Mouse (Mus musculus) midbrain, postnatal 0 days (tissue): Measurements from ENCODE around the gene Ctnna2. TPM values are rescaled to one million over a fixed set of nuclear protein-coding genes. Genes with fewer than 3 reads are reported as not detected.

Experiments used
- ATAC-seq: fragments of 200-750 bp; cut with Nextera tagmentation; 2 replicates; pipeline ENCODE4 v1.8.0; 2017; ENCODE audit warnings: moderate number of reproducible peaks, mild to moderate bottlenecking, moderate TSS enrichment, moderate library complexity; ENCODE audit not compliant: low FRiP score
- DNase-seq: peaks from one replicate; pipeline ENCODE4 v3.0.0-alpha.2; 2015; ENCODE audit warnings: low spot score
- H3K27ac ChIP-seq: fragments of 300-500 bp; sonication (generic); 2 replicates; pipeline ENCODE4 v1.5.1; 2014; ENCODE audit warnings: low read depth, mild to moderate bottlenecking, low read length, mixed read lengths
- H3K27me3 ChIP-seq: fragments of 300-500 bp; sonication (generic); 2 replicates; pipeline ENCODE4 v1.6.1; 2014; ENCODE audit warnings: low read length, control low read depth, mixed read lengths; ENCODE audit not compliant: insufficient read depth
- H3K36me3 ChIP-seq: fragments of 300-500 bp; sonication (generic); 2 replicates; pipeline ENCODE4 v1.6.1; 2014; ENCODE audit warnings: low read length, control low read depth, mixed read lengths; ENCODE audit not compliant: insufficient read depth
- H3K4me1 ChIP-seq: fragments of 300-500 bp; sonication (generic); 2 replicates; pipeline ENCODE4 v1.6.1; 2014; ENCODE audit warnings: mild to moderate bottlenecking, control low read depth, antibody characterized with exemption, low read length, mixed read lengths; ENCODE audit not compliant: insufficient read depth
- H3K4me2 ChIP-seq: fragments of 300-500 bp; sonication (generic); 2 replicates; pipeline ENCODE4 v1.6.1; 2014; ENCODE audit warnings: low read depth, mild to moderate bottlenecking, low read length, mixed read lengths; ENCODE audit not compliant: poor library complexity, severe bottlenecking
- H3K4me3 ChIP-seq: fragments of 300-500 bp; sonication (generic); 2 replicates; pipeline ENCODE4 v1.5.1; 2014; ENCODE audit warnings: low read depth, mild to moderate bottlenecking, low read length, moderate library complexity
- H3K9ac ChIP-seq: fragments of 300-500 bp; sonication (generic); replicated peaks from 2 replicates; pipeline ENCODE4 v1.6.1; 2014; ENCODE audit warnings: mild to moderate bottlenecking, low read length, moderate library complexity, mixed read lengths; ENCODE audit not compliant: poor library complexity, severe bottlenecking
- H3K9me3 ChIP-seq: fragments of 300-500 bp; sonication (generic); 2 replicates; pipeline ENCODE4 v1.6.1; 2016; ENCODE audit warnings: low read length, control low read depth
- CTCF ChIP-seq: IDR thresholded peaks from 2 replicates; pipeline ENCODE4 v1.5.1; 2016; ENCODE audit warnings: antibody characterized with exemption, mild to moderate bottlenecking
- WGBS: fragments of 180-500 bp; shearing (Covaris S2); extraction: QIAGEN DNeasy Blood & Tissue Kit; methylation state at CpG from one replicate; pipeline ENCODE4 v1.1.7; 2014; 5-methylcytosine and 5-hydroxymethylcytosine counted together
- polyA plus RNA-seq: library from polyadenylated mRNA; unstranded; fragments of >200 nt; fragmentation: Nextera tagmentation; extraction: Ambion mirVana; gene quantifications from 2 replicates; pipeline ENCODE4 v1.2.1, GENCODE M21; 2015
- total RNA-seq: library from RNA; depleted of rRNA; stranded (reverse); fragments of >200 nt; gene quantifications from 2 replicates; pipeline ENCODE4 v1.2.3, GENCODE M21; 2014

Gene Ctnna2
- total and polyA plus RNA-seq, 2 experiments from 2014 or later, result 108 to 208 TPM

GRCm38 (mm10) chr6:77687173-77687572 is 292.3 kb downstream of the Ctnna2 start:
- no peak overlapping the region for H3K4me3 ChIP-seq
- no peak for TF ChIP-seq CTCF
- no peaks in the 10 kb centered on the region for H3K27me3 ChIP-seq
- DNase-seq (no peak), ATAC-seq (no peak)
- H3K27ac ChIP-seq, result no peak overlapping the region
- no peaks in the 10 kb centered on the region for H3K4me1 ChIP-seq
- H3K9me3 ChIP-seq, result no peaks in the 10 kb centered on the region
- 88% methylated on average over 1 of the region's 1 CpGs for WGBS
- no peaks in the 10 kb centered on the region for H3K36me3 ChIP-seq
- no peak overlapping the region for H3K9ac ChIP-seq
- H3K4me2 ChIP-seq, result no peak overlapping the region

GRCm38 (mm10) chr6:77650127-77650526 is 329.4 kb downstream of the Ctnna2 start:
- ATAC-seq, result no peak

GRCm38 (mm10) chr6:77644591-77644990 is 334.9 kb downstream of the Ctnna2 start:
- WGBS, result 66% methylated on average over 4 of the region's 4 CpGs

More at GRCm38 (mm10) chr6:77650127-77650526, 329.4 kb downstream of the Ctnna2 start:
- Histone ChIP-seq H3K4me2 (no peak overlapping the region), H3K9me3 (no peaks in the 10 kb centered on the region), H3K9ac (no peak overlapping the region), H3K27ac (no peak overlapping the region), H3K27me3 (no peaks in the 10 kb centered on the region), H3K4me3 (no peak overlapping the region), H3K4me1 (no peaks in the 10 kb centered on the region), H3K36me3 (no peaks in the 10 kb centered on the region)
- peak; percentile 91 for TF ChIP-seq CTCF
- DNase-seq, result peak; percentile 69
- WGBS, result 15% methylated on average over 6 of the region's 6 CpGs

GRCm38 (mm10) chr6:77638784-77639183 is 340.7 kb downstream of the Ctnna2 start:
- DNase-seq, result peak; percentile 34
- no peak overlapping the region for H3K9ac ChIP-seq
- no peak for ATAC-seq
- no peaks in the 10 kb centered on the region for H3K4me1 ChIP-seq
- H3K4me3 ChIP-seq, result no peak overlapping the region
- no peaks in the 10 kb centered on the region for H3K9me3 ChIP-seq
- no peak overlapping the region for H3K27ac ChIP-seq
- 81% methylated on average over 2 of the region's 2 CpGs for WGBS
- peak; percentile 65 for TF ChIP-seq CTCF
- no peaks in the 10 kb centered on the region for H3K27me3 ChIP-seq
- H3K4me2 ChIP-seq, result no peak overlapping the region
- no peaks in the 10 kb centered on the region for H3K36me3 ChIP-seq

More at GRCm38 (mm10) chr6:77644591-77644990, 334.9 kb downstream of the Ctnna2 start:
- DNase-seq, result no peak
- no peak overlapping the region for H3K9ac ChIP-seq
- no peaks in the 10 kb centered on the region for H3K36me3 ChIP-seq
- no peaks in the 10 kb centered on the region for H3K4me1 ChIP-seq
- H3K27me3 ChIP-seq, result no peaks in the 10 kb centered on the region
- H3K9me3 ChIP-seq, result no peaks in the 10 kb centered on the region
- H3K27ac ChIP-seq, result no peak overlapping the region
- no peak overlapping the region for H3K4me2 ChIP-seq
- no peak for TF ChIP-seq CTCF
- ATAC-seq, result no peak
- no peak overlapping the region for H3K4me3 ChIP-seq

GRCm38 (mm10) chr6:77633997-77634396 is 345.5 kb downstream of the Ctnna2 start:
- Histone ChIP-seq H3K27me3 (no peaks in the 10 kb centered on the region), H3K4me3 (no peak overlapping the region), H3K9me3 (no peaks in the 10 kb centered on the region), H3K36me3 (no peaks in the 10 kb centered on the region), H3K9ac (no peak overlapping the region), H3K27ac (no peak overlapping the region), H3K4me1 (no peaks in the 10 kb centered on the region), H3K4me2 (no peak overlapping the region)
- TF ChIP-seq CTCF, result peak; percentile 90
- ATAC-seq (0 out of 2 replicates have a peak, but pooled peaks have one; percentile 41), DNase-seq (peak; percentile 84)
- 23% methylated on average over 9 of the region's 9 CpGs for whole genome bisulfite sequencing

GRCm38 (mm10) chr6:77628573-77629192 is 350.8 kb downstream of the Ctnna2 start:
- Histone ChIP-seq H3K36me3 (no peaks in the 10 kb centered on the region), H3K9ac (no peak overlapping the region), H3K27ac (no peak overlapping the region), H3K27me3 (no peaks in the 10 kb centered on the region), H3K9me3 (no peaks in the 10 kb centered on the region), H3K4me1 (no peaks in the 10 kb centered on the region), H3K4me2 (no peak overlapping the region), H3K4me3 (no peak overlapping the region)
- DNase-seq, result peak; percentile 80
- 47% methylated on average over 7 of the region's 7 CpGs for WGBS
- peak; percentile 91 for TF ChIP-seq CTCF
- peak; percentile 81; the same call in 1 of the 2 replicates for ATAC-seq
